Mouse (Mus musculus) midbrain, postnatal 0 days (tissue): ENCODE measurements around the gene Dpp6. TPM values are rescaled to one million over a fixed set of nuclear protein-coding genes. Genes with fewer than 3 reads are reported as not detected.

Experiments used
- ATAC-seq: fragments of 200-750 bp; cut with Nextera tagmentation; 2 replicates; pipeline ENCODE4 v1.8.0; 2017; ENCODE audit warnings: moderate number of reproducible peaks, mild to moderate bottlenecking, moderate TSS enrichment, moderate library complexity; ENCODE audit not compliant: low FRiP score
- DNase-seq: peaks from one replicate; pipeline ENCODE4 v3.0.0-alpha.2; 2015; ENCODE audit warnings: low spot score
- H3K27ac ChIP-seq: fragments of 300-500 bp; sonication (generic); 2 replicates; pipeline ENCODE4 v1.5.1; 2014; ENCODE audit warnings: low read depth, mild to moderate bottlenecking, low read length, mixed read lengths
- H3K27me3 ChIP-seq: fragments of 300-500 bp; sonication (generic); 2 replicates; pipeline ENCODE4 v1.6.1; 2014; ENCODE audit warnings: low read length, control low read depth, mixed read lengths; ENCODE audit not compliant: insufficient read depth
- H3K36me3 ChIP-seq: fragments of 300-500 bp; sonication (generic); 2 replicates; pipeline ENCODE4 v1.6.1; 2014; ENCODE audit warnings: low read length, control low read depth, mixed read lengths; ENCODE audit not compliant: insufficient read depth
- H3K4me1 ChIP-seq: fragments of 300-500 bp; sonication (generic); 2 replicates; pipeline ENCODE4 v1.6.1; 2014; ENCODE audit warnings: mild to moderate bottlenecking, control low read depth, antibody characterized with exemption, low read length, mixed read lengths; ENCODE audit not compliant: insufficient read depth
- H3K4me2 ChIP-seq: fragments of 300-500 bp; sonication (generic); 2 replicates; pipeline ENCODE4 v1.6.1; 2014; ENCODE audit warnings: low read depth, mild to moderate bottlenecking, low read length, mixed read lengths; ENCODE audit not compliant: poor library complexity, severe bottlenecking
- H3K4me3 ChIP-seq: fragments of 300-500 bp; sonication (generic); 2 replicates; pipeline ENCODE4 v1.5.1; 2014; ENCODE audit warnings: low read depth, mild to moderate bottlenecking, low read length, moderate library complexity
- H3K9ac ChIP-seq: fragments of 300-500 bp; sonication (generic); replicated peaks from 2 replicates; pipeline ENCODE4 v1.6.1; 2014; ENCODE audit warnings: mild to moderate bottlenecking, low read length, moderate library complexity, mixed read lengths; ENCODE audit not compliant: poor library complexity, severe bottlenecking
- H3K9me3 ChIP-seq: fragments of 300-500 bp; sonication (generic); 2 replicates; pipeline ENCODE4 v1.6.1; 2016; ENCODE audit warnings: low read length, control low read depth
- CTCF ChIP-seq: IDR thresholded peaks from 2 replicates; pipeline ENCODE4 v1.5.1; 2016; ENCODE audit warnings: antibody characterized with exemption, mild to moderate bottlenecking
- WGBS: fragments of 180-500 bp; shearing (Covaris S2); extraction: QIAGEN DNeasy Blood & Tissue Kit; methylation state at CpG from one replicate; pipeline ENCODE4 v1.1.7; 2014; 5-methylcytosine and 5-hydroxymethylcytosine counted together
- polyA plus RNA-seq: library from polyadenylated mRNA; unstranded; fragments of >200 nt; fragmentation: Nextera tagmentation; extraction: Ambion mirVana; gene quantifications from 2 replicates; pipeline ENCODE4 v1.2.1, GENCODE M21; 2015
- total RNA-seq: library from RNA; depleted of rRNA; stranded (reverse); fragments of >200 nt; gene quantifications from 2 replicates; pipeline ENCODE4 v1.2.3, GENCODE M21; 2014

Dpp6 gene
- total and polyA plus RNA-seq, 2 experiments from 2014 or later = 88.6 to 169 TPM

DNA sequence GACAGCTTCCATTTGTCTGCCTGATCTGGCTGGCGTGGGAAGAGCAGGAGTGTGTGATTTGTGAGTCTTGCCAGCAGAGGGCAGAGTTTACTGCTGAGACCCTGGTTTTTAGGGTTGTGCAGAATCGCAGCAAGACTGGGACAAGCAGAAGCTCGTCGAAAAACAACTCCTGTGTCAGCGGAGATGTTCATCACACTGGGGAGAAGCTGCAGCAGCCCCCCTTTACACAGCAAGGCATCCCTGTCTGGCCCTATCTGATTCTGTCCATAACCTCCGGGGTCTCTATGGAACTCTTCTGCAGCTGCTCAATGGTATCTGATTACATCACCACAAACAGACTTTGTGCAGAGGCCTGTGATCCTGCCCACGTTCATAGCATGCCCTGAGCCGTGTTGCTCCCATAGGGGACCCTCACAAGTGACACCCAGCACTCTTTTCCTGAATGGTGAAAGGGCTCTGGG is 258.2 kb downstream of the Dpp6 start:
- Histone ChIP-seq H3K9me3 (no peaks in the 10 kb centered on the region), H3K27me3 (no peaks in the 10 kb centered on the region), H3K36me3 (no peaks in the 10 kb centered on the region), H3K4me2 (no peak overlapping the region), H3K9ac (no peak overlapping the region), H3K4me3 (no peak overlapping the region), H3K27ac (no peak overlapping the region), H3K4me1 (peaks cover 4% of the 10 kb centered on the region; the same call in 1 of the 2 replicates)
- WGBS = 20% methylated on average over 8 of the region's 8 CpGs
- peak; percentile 79 for ATAC-seq
- DNase-seq = peak; percentile 82
- TF ChIP-seq CTCF = peak; percentile 92

DNA sequence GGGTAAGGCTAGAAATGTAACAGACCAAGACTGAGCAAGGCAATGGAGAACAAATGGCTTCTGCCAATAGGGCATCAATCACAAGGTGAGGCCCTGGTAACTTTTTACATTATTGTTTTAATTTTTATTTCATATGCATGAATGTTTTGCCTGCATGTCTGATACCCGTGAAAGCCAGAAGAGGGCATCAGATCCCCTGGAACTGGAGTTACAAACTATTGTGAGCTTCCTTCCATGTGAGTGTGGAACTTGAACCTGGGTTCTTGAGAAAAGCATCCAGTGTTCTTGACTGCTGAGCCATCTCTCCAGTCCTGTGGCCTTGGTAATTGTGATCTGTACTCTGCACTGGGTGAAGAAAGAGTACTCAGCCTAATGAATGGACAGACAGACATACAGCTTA is 259.0 kb downstream of the Dpp6 start:
- DNase-seq = peak; percentile 31
- Histone ChIP-seq H3K9me3 (no peaks in the 10 kb centered on the region), H3K27me3 (no peaks in the 10 kb centered on the region), H3K27ac (no peak overlapping the region), H3K4me3 (no peak overlapping the region), H3K4me2 (no peak overlapping the region), H3K9ac (no peak overlapping the region), H3K36me3 (no peaks in the 10 kb centered on the region), H3K4me1 (peaks cover 4% of the 10 kb centered on the region; the same call in 1 of the 2 replicates)
- TF ChIP-seq CTCF = peak; percentile 73
- 33% methylated on average over 1 of the region's 1 CpGs for WGBS
- ATAC-seq = no peak

DNA sequence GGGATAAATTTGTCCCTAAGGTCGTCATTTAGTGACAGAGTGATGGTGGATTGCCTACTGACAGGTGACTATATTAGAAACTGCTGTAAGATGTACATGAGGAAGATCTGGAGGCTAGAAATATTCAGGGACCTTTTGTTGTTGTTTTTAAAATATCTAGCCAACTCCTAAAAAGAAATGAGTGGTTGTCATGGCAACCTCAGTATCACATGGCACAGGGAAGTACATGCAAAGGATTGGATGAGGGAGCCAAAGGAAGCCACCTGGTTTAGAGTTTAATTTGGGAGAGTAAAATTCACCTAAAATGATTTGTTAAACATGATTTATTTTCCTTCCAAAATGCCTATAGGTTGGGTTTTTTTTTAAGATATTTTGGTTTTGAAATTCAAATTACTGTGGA is 260.8 kb downstream of the Dpp6 start:
- no peak for TF ChIP-seq CTCF
- Histone ChIP-seq H3K36me3 (no peaks in the 10 kb centered on the region), H3K9ac (no peak overlapping the region), H3K9me3 (no peaks in the 10 kb centered on the region), H3K4me1 (peaks cover 4% of the 10 kb centered on the region; the same call in 1 of the 2 replicates), H3K27ac (no peak overlapping the region), H3K27me3 (no peaks in the 10 kb centered on the region), H3K4me2 (no peak overlapping the region), H3K4me3 (no peak overlapping the region)
- DNase-seq (peak; percentile 36), ATAC-seq (no peak)
- WGBS = 50% methylated on average over 1 of the region's 1 CpGs

DNA sequence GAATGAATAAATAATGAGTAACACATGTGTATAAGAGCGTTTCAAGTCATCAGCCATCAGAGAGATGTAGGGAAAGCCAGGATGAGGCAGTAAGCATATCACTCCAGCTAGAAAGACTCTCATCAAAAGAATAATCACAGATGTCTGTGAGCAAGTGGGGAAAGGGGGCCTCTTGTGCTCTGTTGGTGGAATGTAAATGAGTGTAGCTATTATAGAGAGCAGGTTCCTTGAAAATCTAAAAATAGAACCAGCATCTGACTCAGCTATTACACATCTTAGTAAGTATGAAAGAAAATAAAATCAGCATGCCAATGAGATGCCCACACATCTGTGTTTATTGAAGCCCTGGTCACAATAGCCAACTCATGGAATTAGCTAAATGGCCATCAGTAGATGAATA is 264.3 kb downstream of the Dpp6 start:
- DNase-seq = peak; percentile 28
- H3K4me2 ChIP-seq = no peak overlapping the region
- no peak for TF ChIP-seq CTCF
- H3K36me3 ChIP-seq = no peaks in the 10 kb centered on the region
- no peaks in the 10 kb centered on the region for H3K27me3 ChIP-seq
- no peak overlapping the region for H3K27ac ChIP-seq
- no peak for ATAC-seq
- H3K4me1 ChIP-seq = peaks cover 4% of the 10 kb centered on the region; the same call in 1 of the 2 replicates
- no peaks in the 10 kb centered on the region for H3K9me3 ChIP-seq
- no peak overlapping the region for H3K9ac ChIP-seq
- 47% methylated on average over 1 of the region's 1 CpGs for WGBS
- no peak overlapping the region for H3K4me3 ChIP-seq

DNA sequence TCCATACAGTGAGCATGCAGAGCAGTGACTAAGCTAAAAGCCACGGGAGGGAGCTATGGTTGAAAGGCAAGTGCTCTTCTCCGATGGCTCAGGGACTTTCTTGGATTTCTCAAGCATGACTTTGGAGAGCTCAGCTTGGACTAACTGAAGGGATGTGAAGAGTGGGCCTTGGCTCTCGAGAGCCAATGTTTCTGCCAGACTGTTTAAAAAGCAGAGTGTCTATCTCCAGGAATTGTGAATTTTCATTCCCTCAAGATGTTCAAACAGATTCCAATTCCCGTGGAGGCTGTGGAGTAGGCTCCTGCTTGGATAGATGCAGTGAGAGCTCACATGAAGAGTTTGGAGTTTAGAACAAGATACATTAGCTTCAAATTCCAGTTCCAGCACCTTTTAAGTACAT is 266.8 kb downstream of the Dpp6 start:
- no peak overlapping the region for H3K9ac ChIP-seq
- WGBS = 67% methylated on average over 4 of the region's 4 CpGs
- H3K36me3 ChIP-seq = no peaks in the 10 kb centered on the region
- H3K4me1 ChIP-seq = no peaks in the 10 kb centered on the region
- ATAC-seq (no peak), DNase-seq (no peak)
- no peaks in the 10 kb centered on the region for H3K27me3 ChIP-seq
- H3K4me3 ChIP-seq = no peak overlapping the region
- no peak overlapping the region for H3K4me2 ChIP-seq
- H3K27ac ChIP-seq = no peak overlapping the region
- no peaks in the 10 kb centered on the region for H3K9me3 ChIP-seq
- no peak for TF ChIP-seq CTCF

DNA sequence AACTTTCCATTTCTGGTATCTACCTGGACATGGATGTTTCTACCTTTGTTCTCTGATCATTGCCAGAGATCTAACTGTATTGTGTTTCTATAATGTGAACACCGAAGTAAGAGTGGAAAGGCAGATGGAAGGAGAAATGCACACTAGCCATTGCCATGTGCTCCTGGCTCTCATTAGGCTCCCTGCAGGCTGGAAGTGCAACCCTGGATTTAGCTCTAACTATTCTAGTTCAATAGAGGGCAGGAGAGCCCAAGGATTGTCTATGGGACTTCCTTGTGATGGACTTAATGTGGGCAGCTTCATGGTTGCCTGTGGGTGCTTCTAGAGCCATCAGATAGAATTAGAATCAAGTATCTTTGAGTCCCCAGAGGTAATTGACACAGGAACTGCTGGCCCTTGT is 291.2 kb downstream of the Dpp6 start:
- 100% methylated on average over 1 of the region's 1 CpGs for WGBS
- H3K4me1 ChIP-seq = no peaks in the 10 kb centered on the region
- no peaks in the 10 kb centered on the region for H3K27me3 ChIP-seq
- DNase-seq = peak; percentile 37
- no peak overlapping the region for H3K27ac ChIP-seq
- no peaks in the 10 kb centered on the region for H3K9me3 ChIP-seq
- H3K4me2 ChIP-seq = no peak overlapping the region
- ATAC-seq = no peak
- no peak overlapping the region for H3K4me3 ChIP-seq
- no peaks in the 10 kb centered on the region for H3K36me3 ChIP-seq
- no peak overlapping the region for H3K9ac ChIP-seq
- TF ChIP-seq CTCF = peak; percentile 15; the same call in 1 of the 2 replicates
